Mouse (Mus musculus) ES-E14 (cell line): ENCODE data around the gene Mfsd4a. TPM values are rescaled to one million over a fixed set of nuclear protein-coding genes. Genes with fewer than 3 reads are reported as not detected.

Experiments
- DNase-seq: peaks from one replicate; pipeline ENCODE4 v3.0.0-alpha.2; 2013; ENCODE audit warnings: low read depth, low spot score
- H3K27ac ChIP-seq: 2 replicates; pipeline ENCODE4 v1.5.1; 2012; ENCODE audit warnings: low read depth, mild to moderate bottlenecking, low read length, moderate library complexity, mixed read lengths; ENCODE audit not compliant: poor library complexity, insufficient read depth, severe bottlenecking
- H3K36me3 ChIP-seq: 2 replicates; pipeline ENCODE4 v1.6.1; 2012; ENCODE audit warnings: mild to moderate bottlenecking, low read length, moderate library complexity, mixed read lengths; ENCODE audit not compliant: control insufficient read depth, poor library complexity, insufficient read depth, severe bottlenecking
- H3K4me1 ChIP-seq, 2 experiments: fragments of 150-350 bp in 1 of 2; sonication (generic) in 1 of 2; 2 replicates each; pipeline ENCODE4 v1.6.1; 2012; ENCODE audit warnings: low read length in 2 of 2, mild to moderate bottlenecking in 1 of 2, mixed read lengths in 1 of 2; ENCODE audit not compliant: control insufficient read depth in 2 of 2, insufficient read depth in 2 of 2, poor library complexity in 1 of 2
- H3K4me3 ChIP-seq, 2 experiments: fragments of 150-350 bp in 1 of 2; sonication (generic) in 1 of 2; 2 replicates each; pipeline ENCODE4 v1.5.1; 2012; ENCODE audit warnings: low read length in 2 of 2, low read depth in 1 of 2, mild to moderate bottlenecking in 1 of 2, mixed read lengths in 1 of 2; ENCODE audit not compliant: insufficient read depth in 1 of 2, poor library complexity in 1 of 2, severe bottlenecking in 1 of 2
- H3K9ac ChIP-seq: 2 replicates; pipeline ENCODE4 v1.6.1; 2012; ENCODE audit warnings: low read depth, mild to moderate bottlenecking, low read length, mixed read lengths; ENCODE audit not compliant: poor library complexity, insufficient read depth, severe bottlenecking
- H3K9me3 ChIP-seq: fragments of 150-350 bp; sonication (generic); 2 replicates; pipeline ENCODE4 v1.6.1; 2012; ENCODE audit warnings: low read depth, mild to moderate bottlenecking, low read length; ENCODE audit not compliant: control insufficient read depth, insufficient read depth
- CHD2 ChIP-seq: IDR thresholded peaks from 2 replicates; pipeline ENCODE4 v1.6.1; 2014; ENCODE audit warnings: mild to moderate bottlenecking, low read depth, low read length, inconsistent platforms
- HCFC1 ChIP-seq: IDR thresholded peaks from 2 replicates; pipeline ENCODE4 v1.6.1; 2012; ENCODE audit warnings: low read length, inconsistent platforms, borderline replicate concordance; ENCODE audit not compliant: insufficient read depth
- MAFK ChIP-seq: IDR thresholded peaks from 2 replicates; pipeline ENCODE4 v1.6.1; 2014; ENCODE audit warnings: mild to moderate bottlenecking, low read depth, low read length, inconsistent platforms; ENCODE audit not compliant: insufficient read depth
- ZC3H11A ChIP-seq: IDR thresholded peaks from 2 replicates; pipeline ENCODE4 v1.6.1; 2012; ENCODE audit warnings: low read depth, mild to moderate bottlenecking, inconsistent platforms, low read length, borderline replicate concordance
- ZNF384 ChIP-seq: IDR thresholded peaks from 2 replicates; pipeline ENCODE4 v1.6.1; 2012; ENCODE audit warnings: low read depth, low read length, inconsistent platforms
- in situ Hi-C, 2 experiments: fragments of 600-800 bp; cut with MboI; formaldehyde crosslinking; loops; one replicate each; pipeline ENCODE4 v1.15.1; 2025; ENCODE audit warnings: low sequenced_read_pairs in 2 of 2, inconsistent platforms in 1 of 2; ENCODE audit not compliant: unreplicated experiment in 2 of 2
- total RNA-seq: library from RNA; depleted of rRNA; stranded (reverse); fragments of 300-350 nt; gene quantifications from 2 replicates; pipeline ENCODE4 v1.2.3, GENCODE M21; 2012

The Mfsd4a gene
- total RNA-seq, 1 experiment = 2.4 TPM

- Histone ChIP-seq H3K9me3 (no peaks in the 10 kb centered on the region), H3K9ac (no peak overlapping the region; the same call in 1 of the 2 replicates), H3K27ac (no peak overlapping the region; the same call in 1 of the 2 replicates), H3K4me3 (peak overlapping the region in 1 of 2 experiments; percentile 96; a peak in 2 of 4 replicates), H3K36me3 (no peaks in the 10 kb centered on the region), H3K4me1 (no peaks in the 10 kb centered on the region)
- TF ChIP-seq HCFC1 (no peak), ZC3H11A (no peak), CHD2 (no peak)
- in situ Hi-C loops = no loop called here
- no peak for DNase-seq
Observed at GRCm38 (mm10) chr1:132006721-132007120, 61.1 kb downstream of the Mfsd4a start.

- in situ Hi-C loops = no loop called here
- Histone ChIP-seq H3K27ac (no peak overlapping the region), H3K4me1 (no peaks in the 10 kb centered on the region), H3K9ac (no peak overlapping the region), H3K4me3 (no peak overlapping the region), H3K9me3 (no peaks in the 10 kb centered on the region), H3K36me3 (no peaks in the 10 kb centered on the region)
- DNase-seq = no peak
- TF ChIP-seq ZC3H11A (no peak), HCFC1 (no peak), MAFK (no peak)
Observed at GRCm38 (mm10) chr1:132006046-132006445, 61.8 kb downstream of the Mfsd4a start.

- Histone ChIP-seq H3K4me3 (no peak overlapping the region), H3K9ac (no peak overlapping the region), H3K27ac (no peak overlapping the region), H3K36me3 (no peaks in the 10 kb centered on the region), H3K9me3 (no peaks in the 10 kb centered on the region), H3K4me1 (no peaks in the 10 kb centered on the region)
- in situ Hi-C loops = no loop called here
- no peak for DNase-seq
- TF ChIP-seq MAFK (no peak), ZNF384 (no peak), HCFC1 (no peak), ZC3H11A (no peak), CHD2 (no peak)
Observed at GRCm38 (mm10) chr1:132005466-132005865, 62.4 kb downstream of the Mfsd4a start.

GRCm38 (mm10) chr1:132004574-132005180 is 63.2 kb downstream of the Mfsd4a start:
- in situ Hi-C loops = no loop called here
- no peak overlapping the region for H3K27ac ChIP-seq
- TF ChIP-seq HCFC1 = no peak
- TF ChIP-seq CHD2 = no peak
- no peak for TF ChIP-seq ZNF384
- no peak for TF ChIP-seq MAFK
- TF ChIP-seq ZC3H11A = no peak

GRCm38 (mm10) chr1:132003817-132004216 is 64.0 kb downstream of the Mfsd4a start:
- no peaks in the 10 kb centered on the region for H3K4me1 ChIP-seq
- no peak overlapping the region for H3K4me3 ChIP-seq
- no peak overlapping the region for H3K9ac ChIP-seq
- no peak for TF ChIP-seq HCFC1
- no peak for TF ChIP-seq CHD2
- TF ChIP-seq ZNF384 = no peak
- no peak for TF ChIP-seq MAFK
- no peak for TF ChIP-seq ZC3H11A
- no peaks in the 10 kb centered on the region for H3K36me3 ChIP-seq
- H3K27ac ChIP-seq = no peak overlapping the region
- no peak for DNase-seq
- no peaks in the 10 kb centered on the region for H3K9me3 ChIP-seq
- in situ Hi-C loops = no loop called here

More at GRCm38 (mm10) chr1:132004574-132005180, 63.2 kb downstream of the Mfsd4a start:
- H3K4me1 ChIP-seq = no peaks in the 10 kb centered on the region
- no peaks in the 10 kb centered on the region for H3K9me3 ChIP-seq
- DNase-seq = no peak
- H3K4me3 ChIP-seq = no peak overlapping the region
- H3K9ac ChIP-seq = no peak overlapping the region
- H3K36me3 ChIP-seq = no peaks in the 10 kb centered on the region
